Mouse (Mus musculus) G1E (cell line): ENCODE results near the gene Gpx4. TPM values are rescaled to one million over a fixed set of nuclear protein-coding genes. Genes with fewer than 3 reads are reported as not detected.
A peak's percentile ranks its signal among the peaks of the same experiment; 100 is the strongest.

Source experiments
- ATAC-seq: 2 replicates; pipeline ENCODE4 v1.8.0; 2016; ENCODE audit warnings: mild to moderate bottlenecking; ENCODE audit not compliant: insufficient number of reproducible peaks, poor library complexity, low FRiP score, severe bottlenecking; ENCODE audit errors: extremely low read depth
- DNase-seq: peaks from one replicate; pipeline ENCODE4 v3.0.0; 2012; ENCODE audit warnings: low spot score
- H3K27me3 ChIP-seq: 2 replicates; pipeline ENCODE4 v1.6.1; 2012; ENCODE audit warnings: mild to moderate bottlenecking, low read length, inconsistent platforms; ENCODE audit not compliant: insufficient read depth
- H3K36me3 ChIP-seq: replicated peaks from 2 replicates; pipeline ENCODE3; 2012; ENCODE audit warnings: mild to moderate bottlenecking, inconsistent platforms
- H3K4me1 ChIP-seq: 2 replicates; pipeline ENCODE4 v1.6.1; 2012; ENCODE audit warnings: low read depth, low read length, inconsistent platforms, mixed read lengths; ENCODE audit not compliant: insufficient read depth
- H3K4me3 ChIP-seq: 2 replicates; pipeline ENCODE4 v1.5.1; 2012; ENCODE audit warnings: low read depth, mild to moderate bottlenecking, inconsistent platforms, low read length, moderate library complexity, mixed read lengths
- H3K9me3 ChIP-seq: replicated peaks from 2 replicates; pipeline ENCODE4 v1.6.1; 2012; ENCODE audit warnings: inconsistent platforms
- CTCF ChIP-seq: IDR thresholded peaks from 2 replicates; pipeline ENCODE4 v1.5.1; 2012; ENCODE audit warnings: low read depth, low read length, inconsistent platforms, mixed read lengths
- GATA1 ChIP-seq: IDR thresholded peaks from 2 replicates; pipeline ENCODE4 v1.6.1; 2012; ENCODE audit warnings: borderline replicate concordance, low read length, inconsistent platforms, mixed read lengths
- GATA2 ChIP-seq: IDR thresholded peaks from 2 replicates; pipeline ENCODE4 v1.6.1; 2012; ENCODE audit warnings: low read depth, low read length, inconsistent platforms, borderline replicate concordance
- POLR2AphosphoS5 ChIP-seq: IDR thresholded peaks from 2 replicates; pipeline ENCODE4 v1.6.1; 2012; ENCODE audit warnings: low read depth, low read length, inconsistent platforms; ENCODE audit not compliant: insufficient replicate concordance
- TAL1 ChIP-seq: conservative IDR thresholded peaks from 2 replicates; pipeline ENCODE4 v1.6.1; 2012; ENCODE audit warnings: low read depth, low read length, inconsistent platforms, mixed read lengths
- polyA plus RNA-seq: library from polyadenylated mRNA; stranded (reverse); fragments of >175 nt; gene quantifications from 2 replicates; pipeline ENCODE4 v1.2.3, GENCODE M21; 2012
- total RNA-seq, 2 experiments: library from RNA; stranded (forward) in 1 of 2; stranded (reverse) in 1 of 2; fragments of 200-1000 nt in 1 of 2; fragments of >200 nt in 1 of 2; fragmentation: Nextera tagmentation in 1 of 2; gene quantifications; 2 replicates each; pipeline ENCODE4 v1.2.3; 2014 to 2017

Gpx4 gene
- total and polyA plus RNA-seq, 3 experiments: 290 to 1,138 (median 808) TPM

DNA sequence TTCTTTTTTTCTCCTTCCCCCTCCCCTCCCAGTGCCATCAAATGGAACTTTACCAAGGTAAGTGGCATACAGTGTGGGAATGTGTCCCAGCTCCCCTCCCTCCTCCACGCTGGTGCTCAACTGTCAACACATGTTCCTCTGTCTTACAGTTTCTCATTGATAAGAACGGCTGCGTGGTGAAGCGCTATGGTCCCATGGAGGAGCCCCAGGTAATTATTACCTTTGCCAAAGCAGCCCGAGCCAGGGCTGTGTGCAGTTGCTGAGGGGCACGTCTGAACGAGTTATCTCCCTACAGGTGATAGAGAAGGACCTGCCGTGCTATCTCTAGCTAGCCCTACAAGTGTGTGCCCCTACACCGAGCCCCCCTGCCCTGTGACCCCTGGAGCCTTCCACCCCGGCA lies 8.9 kb downstream of the Gpx4 start:
- Histone ChIP-seq H3K9me3 (no peaks in the 10 kb centered on the region), H3K27me3 (no peaks in the 10 kb centered on the region; the same call in 1 of the 2 replicates), H3K4me3 (peak overlapping the region; percentile 85; the same call in 1 of the 2 replicates), H3K4me1 (peaks cover 71% of the 10 kb centered on the region), H3K36me3 (peaks cover 64% of the 10 kb centered on the region)
- no peak for ATAC-seq
- DNase-seq: no peak
- TF ChIP-seq GATA2: no peak
- TF ChIP-seq GATA1: no peak
- TF ChIP-seq TAL1: no peak
- TF ChIP-seq POLR2AphosphoS5: no peak

GRCm38 (mm10) chr10:80056506-80056905 lies 9.5 kb downstream of the Gpx4 start:
- H3K9me3 ChIP-seq: no peaks in the 10 kb centered on the region
- no peak for ATAC-seq
- H3K36me3 ChIP-seq: peaks cover 70% of the 10 kb centered on the region
- peak overlapping the region; percentile 49; the same call in 1 of the 2 replicates for H3K4me3 ChIP-seq
- TF ChIP-seq TAL1 (no peak), GATA1 (no peak), CTCF (no peak), POLR2AphosphoS5 (no peak), GATA2 (no peak)
- DNase-seq: no peak
- no peaks in the 10 kb centered on the region; the same call in 1 of the 2 replicates for H3K27me3 ChIP-seq
- peaks cover 70% of the 10 kb centered on the region for H3K4me1 ChIP-seq

- TF ChIP-seq GATA2 (no peak), TAL1 (no peak), POLR2AphosphoS5 (no peak), CTCF (no peak), GATA1 (no peak)
- Histone ChIP-seq H3K27me3 (no peaks in the 10 kb centered on the region; the same call in 1 of the 2 replicates), H3K4me1 (peaks cover 63% of the 10 kb centered on the region), H3K36me3 (peaks cover 76% of the 10 kb centered on the region), H3K9me3 (no peaks in the 10 kb centered on the region), H3K4me3 (no peak overlapping the region; the same call in 1 of the 2 replicates)
- DNase-seq (no peak), ATAC-seq (no peak)
These were observed 10.2 kb downstream of the Gpx4 start for GRCm38 (mm10) chr10:80056976-80057682.

- no peak overlapping the region; the same call in 1 of the 2 replicates for H3K4me3 ChIP-seq
- H3K36me3 ChIP-seq: peaks cover 83% of the 10 kb centered on the region
- no peaks in the 10 kb centered on the region for H3K9me3 ChIP-seq
- H3K4me1 ChIP-seq: peaks cover 57% of the 10 kb centered on the region
- no peaks in the 10 kb centered on the region; the same call in 1 of the 2 replicates for H3K27me3 ChIP-seq
- ATAC-seq (no peak), DNase-seq (no peak)
- no peak for TF ChIP-seq TAL1
- no peak for TF ChIP-seq CTCF
- no peak for TF ChIP-seq GATA1
- TF ChIP-seq GATA2: no peak
- no peak for TF ChIP-seq POLR2AphosphoS5
These were observed 10.8 kb downstream of the Gpx4 start for GRCm38 (mm10) chr10:80057683-80058326.

DNA sequence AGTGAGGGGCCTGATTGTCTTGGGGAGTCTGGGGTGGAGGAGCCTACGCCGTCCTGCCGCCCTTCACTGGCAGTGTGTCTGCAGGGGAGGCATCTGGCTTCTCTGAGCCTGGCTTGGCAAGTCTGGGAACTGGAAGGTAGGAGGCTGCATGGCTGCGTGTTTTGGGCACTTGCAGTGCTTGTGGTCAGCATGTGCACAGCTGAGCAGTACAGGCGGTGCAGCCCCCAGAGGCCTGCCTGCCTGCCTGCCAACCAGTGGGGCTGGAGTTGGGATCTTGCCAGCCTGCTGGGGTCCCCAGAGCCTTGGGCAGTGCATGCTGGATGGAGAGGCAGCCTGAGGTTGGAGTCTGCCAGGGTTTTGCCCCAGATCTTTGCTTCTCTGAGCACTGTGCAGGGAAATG lies 16.1 kb downstream of the Gpx4 start:
- H3K36me3 ChIP-seq: peaks cover 98% of the 10 kb centered on the region
- peaks cover 35% of the 10 kb centered on the region for H3K4me1 ChIP-seq

DNA sequence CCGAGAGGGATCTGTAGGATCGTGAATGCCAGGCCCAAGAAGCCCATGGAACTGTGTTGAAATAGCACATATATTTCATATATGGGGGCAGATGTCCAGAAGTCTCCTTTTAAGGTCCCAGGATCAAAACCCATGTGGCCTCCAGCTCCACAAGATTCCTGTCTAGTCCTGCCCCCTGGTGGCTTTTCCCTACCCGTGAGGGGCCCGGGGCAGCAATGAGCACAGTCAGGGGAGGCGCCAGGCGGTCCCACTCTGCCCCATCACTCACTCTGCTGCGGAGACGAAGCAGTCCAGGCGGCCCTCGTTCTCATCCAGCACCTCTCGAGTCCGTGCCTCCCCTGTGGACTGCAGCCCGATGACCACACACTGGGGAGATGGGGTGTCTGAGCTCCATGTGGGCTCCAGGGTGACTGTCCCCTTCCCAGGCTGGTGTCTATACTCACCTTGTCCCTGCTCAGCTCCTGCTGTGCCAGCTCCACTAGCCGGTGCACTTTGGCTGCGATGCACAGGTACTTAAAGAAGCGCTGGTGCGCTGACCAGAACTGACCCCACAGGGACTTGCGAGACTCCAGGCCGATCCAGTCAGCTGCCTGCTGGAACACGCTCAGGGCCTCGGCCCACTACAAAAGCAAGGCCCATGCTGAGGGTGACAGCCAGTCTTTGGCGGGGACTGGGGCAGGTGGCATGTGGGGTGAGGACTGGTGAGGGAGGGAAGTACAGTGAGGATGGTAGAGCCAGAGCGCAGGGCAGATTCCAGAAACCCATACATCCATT lies 17.1 kb downstream of the Gpx4 start:
- no peak for ATAC-seq
- no peak for DNase-seq
- no peak for TF ChIP-seq POLR2AphosphoS5
- TF ChIP-seq GATA2: no peak
- TF ChIP-seq CTCF: no peak
- TF ChIP-seq TAL1: no peak
- TF ChIP-seq GATA1: no peak
- H3K4me3 ChIP-seq: no peak overlapping the region
- H3K9me3 ChIP-seq: no peaks in the 10 kb centered on the region
- H3K36me3 ChIP-seq: peaks cover 96% of the 10 kb centered on the region
- H3K4me1 ChIP-seq: peaks cover 30% of the 10 kb centered on the region
- no peaks in the 10 kb centered on the region; the same call in 1 of the 2 replicates for H3K27me3 ChIP-seq

More for the DNA sequence above, 16.1 kb downstream of the Gpx4 start:
- Histone ChIP-seq H3K27me3 (no peaks in the 10 kb centered on the region; the same call in 1 of the 2 replicates), H3K9me3 (no peaks in the 10 kb centered on the region), H3K4me3 (no peak overlapping the region)
- ATAC-seq (no peak), DNase-seq (no peak)
- no peak for TF ChIP-seq GATA2
- no peak for TF ChIP-seq POLR2AphosphoS5
- no peak for TF ChIP-seq CTCF
- no peak for TF ChIP-seq GATA1
- no peak for TF ChIP-seq TAL1
